Mouse (Mus musculus) MN1 (cell line): ENCODE results near the gene Hcn3.
A peak's percentile ranks its signal among the peaks of the same experiment; 100 is the strongest.

Experiments used
- DNase-seq: peaks from one replicate; pipeline ENCODE4 v3.0.0-alpha.2; 2016; ENCODE audit warnings: low spot score

Hcn3 gene

GRCm38 (mm10) chr3:89159616-89160344 is at the start of gene Hcn3:
Gene Hcn3 (minus strand): TSS chr3:89160196.
- peak; percentile 91 for DNase-seq

- no peak for DNase-seq
Measured at GRCm38 (mm10) chr3:89209731-89210130, 49.7 kb upstream of the Hcn3 start.

- DNase-seq, result no peak
Measured at GRCm38 (mm10) chr3:89208736-89209135, 48.7 kb upstream of the Hcn3 start.

GRCm38 (mm10) chr3:89208075-89208657 is 48.2 kb upstream of the Hcn3 start:
- no peak for DNase-seq

- DNase-seq, result peak; percentile 56
Measured at GRCm38 (mm10) chr3:89206695-89207094, 46.7 kb upstream of the Hcn3 start.

GRCm38 (mm10) chr3:89206079-89206478 is 46.1 kb upstream of the Hcn3 start:
- DNase-seq, result no peak

- no peak for DNase-seq
Measured at GRCm38 (mm10) chr3:89203142-89203514, 43.1 kb upstream of the Hcn3 start.

- DNase-seq, result peak; percentile 95
Measured at GRCm38 (mm10) chr3:89202253-89203141, 42.5 kb upstream of the Hcn3 start, which contains the start of gene Gba. Gene Gba (plus strand): TSS chr3:89202928.

GRCm38 (mm10) chr3:89199839-89200238 is 39.8 kb upstream of the Hcn3 start:
- DNase-seq, result no peak

- peak; percentile 95 for DNase-seq
Measured at GRCm38 (mm10) chr3:89195979-89196877, 36.2 kb upstream of the Hcn3 start.

- DNase-seq, result peak; percentile 57
Measured at GRCm38 (mm10) chr3:89193853-89194252, 33.9 kb upstream of the Hcn3 start.

GRCm38 (mm10) chr3:89193351-89193750 is 33.4 kb upstream of the Hcn3 start:
- DNase-seq, result no peak

GRCm38 (mm10) chr3:89190436-89190835 is 30.4 kb upstream of the Hcn3 start:
- no peak for DNase-seq

GRCm38 (mm10) chr3:89188478-89188875 is 28.5 kb upstream of the Hcn3 start:
- DNase-seq, result no peak

GRCm38 (mm10) chr3:89187690-89188477 is 27.9 kb upstream of the Hcn3 start:
- DNase-seq, result no peak

- no peak for DNase-seq
Measured at GRCm38 (mm10) chr3:89187197-89187596, 27.2 kb upstream of the Hcn3 start.

GRCm38 (mm10) chr3:89183959-89184315 is 23.9 kb upstream of the Hcn3 start:
- DNase-seq, result no peak

GRCm38 (mm10) chr3:89183058-89183958 is 23.3 kb upstream of the Hcn3 start, which contains the start of gene Fam189b:
Gene Fam189b (plus strand): TSS chr3:89183143.
- DNase-seq, result peak; percentile 89

- peak; percentile 29 for DNase-seq
Measured at GRCm38 (mm10) chr3:89182531-89183057, 22.6 kb upstream of the Hcn3 start.
